8 mouse cellular contexts compared by ENCODE assay signal in the genomic region with DNA sequence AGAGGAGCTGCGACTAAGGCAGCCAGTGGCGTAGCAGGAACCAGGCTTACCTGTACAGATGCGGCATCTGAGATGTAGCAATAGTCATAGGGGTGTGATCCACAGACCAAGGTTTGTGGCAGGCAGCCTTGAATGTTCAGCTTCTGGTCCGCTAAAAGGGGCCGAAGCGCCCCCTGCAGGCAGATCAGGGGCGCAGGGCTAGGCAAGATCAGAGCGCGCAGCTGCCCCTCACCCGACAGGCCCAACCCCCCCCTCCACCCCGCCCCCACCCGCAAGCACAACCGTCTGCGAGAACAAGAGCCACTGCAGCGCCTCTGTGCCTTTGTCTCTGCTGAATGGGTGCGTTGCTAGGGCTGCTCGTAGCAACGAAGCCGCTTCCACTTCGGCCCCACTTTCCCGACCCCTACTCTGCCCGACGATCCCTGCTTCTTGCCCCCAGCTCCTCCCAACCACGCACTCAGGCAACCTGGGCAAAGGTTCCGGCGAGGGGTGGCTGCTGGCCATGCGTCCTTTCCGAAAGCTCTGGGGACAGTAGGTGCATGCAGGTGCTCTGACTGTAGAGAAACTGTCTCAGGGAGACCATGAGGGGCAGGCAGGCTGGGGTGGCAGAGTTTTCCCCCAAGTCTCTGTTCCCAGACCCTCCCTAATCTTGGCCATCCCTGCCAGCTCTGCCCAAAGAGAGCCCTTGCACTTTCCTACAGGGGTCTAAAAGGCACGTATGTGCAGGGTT. TPM values are rescaled to one million over a fixed set of nuclear protein-coding genes. Genes with fewer than 3 reads are reported as not detected.
DNase-seq lines count a peak whose midpoint lies in the region; ATAC-seq and TF ChIP-seq lines count a peak whose summit lies in the region.

No protein-coding gene starts in this region.

- no peak for ATAC-seq in G1E (ENCODE audit: extremely low read depth, insufficient number of reproducible peaks, low FRiP score, poor library complexity, severe bottlenecking)
- ATAC-seq in hindbrain, embryonic 12.5 days (ENCODE audit: low FRiP score), result peak; percentile 83
- ATAC-seq in limb, embryonic 12.5 days (ENCODE audit: insufficient number of reproducible peaks, insufficient read depth, low FRiP score, low TSS enrichment, low read depth), result peak; percentile 54; the same call in 1 of the 2 replicates

- H3K27me3 ChIP-seq in G1E (ENCODE audit: insufficient read depth, low read length), result peaks cover 82% of the 10 kb centered on the region
- peaks cover 20% of the 10 kb centered on the region for H3K27me3 ChIP-seq in hindbrain, embryonic 12.5 days
- H3K27me3 ChIP-seq in limb, embryonic 12.5 days, result peaks cover 28% of the 10 kb centered on the region

- no peaks in the 10 kb centered on the region for H3K9me3 ChIP-seq in G1E (replicated peaks)
- H3K9me3 ChIP-seq in hindbrain, embryonic 12.5 days (replicated peaks), result no peaks in the 10 kb centered on the region
- no peaks in the 10 kb centered on the region for H3K9me3 ChIP-seq in limb, embryonic 12.5 days

- H3K9ac ChIP-seq in hindbrain, embryonic 12.5 days, result peak overlapping the region; percentile 55
- H3K9ac ChIP-seq in limb, embryonic 12.5 days (replicated peaks), result peak overlapping the region; percentile 56; the same call in 1 of the 2 replicates

- H3K4me2 ChIP-seq in hindbrain, embryonic 12.5 days (replicated peaks), result peak overlapping the region; percentile 54
- peak overlapping the region; percentile 68 for H3K4me2 ChIP-seq in limb, embryonic 12.5 days

- WGBS in hindbrain, embryonic 12.5 days, result 1% methylated on average over 27 of the region's 29 CpGs
- WGBS in limb, embryonic 12.5 days, result 3% methylated on average over 29 of the region's 29 CpGs

- no peak overlapping the region for H3K4me3 ChIP-seq in G1E (ENCODE audit: low read depth, low read length)
- H3K4me3 ChIP-seq in hindbrain, embryonic 12.5 days, result peak overlapping the region; percentile 27
- H3K4me3 ChIP-seq in limb, embryonic 12.5 days (replicated peaks), result peak overlapping the region; percentile 41

- peak overlapping the region; percentile 55 for H3K27ac ChIP-seq in hindbrain, embryonic 12.5 days
- H3K27ac ChIP-seq in limb, embryonic 12.5 days, result no peak overlapping the region

- TF ChIP-seq CTCF in G1E (IDR thresholded peaks at IDR 0.05; ENCODE audit: low read depth, low read length), result peak; percentile 15; the same call in 1 of the 2 replicates

- no peaks in the 10 kb centered on the region for H3K36me3 ChIP-seq in G1E (replicated peaks)
- H3K36me3 ChIP-seq in hindbrain, embryonic 12.5 days, result no peaks in the 10 kb centered on the region
- H3K36me3 ChIP-seq in limb, embryonic 12.5 days, result no peaks in the 10 kb centered on the region

- peak; percentile 68 for DNase-seq in adrenal gland, postnatal 10 days
- no peak for DNase-seq in adrenal gland, adult 8-10 months
- no peak for DNase-seq in G1E (ENCODE audit: low spot score)
- peak; percentile 82 for DNase-seq in embryo, embryonic 9.5 days (ENCODE audit: extremely low spot score)
- peak; percentile 84 for DNase-seq in neural tube, embryonic 10.5 days (ENCODE audit: extremely low spot score, low spot score)
- peak; percentile 83 for DNase-seq in thymus, postnatal 4 days

- peaks cover 5% of the 10 kb centered on the region; the same call in 1 of the 2 replicates for H3K4me1 ChIP-seq in G1E (ENCODE audit: insufficient read depth, low read depth, low read length)
- H3K4me1 ChIP-seq in hindbrain, embryonic 12.5 days, result peaks cover 18% of the 10 kb centered on the region
- peaks cover 16% of the 10 kb centered on the region for H3K4me1 ChIP-seq in limb, embryonic 12.5 days (replicated peaks)

RNA-seq across cellular contexts. Expression of gene Nr5a1, which starts 25.4 kb away (rescaled TPM):
- 100 to 1,000 TPM; 221 to 331 TPM for total RNA-seq in adrenal gland, postnatal 10 days (2021)
- 100 to 1,000 TPM; 272 to 809 (median 569) TPM for total RNA-seq in adrenal gland, adult 8-10 months (2022)
- total RNA-seq in G1E (2014; fragmentation: Nextera tagmentation), result not detected in 2 replicates
- 0.11 and 0.12 TPM in 2 replicates for total RNA-seq in G1E (2017)
- polyA plus RNA-seq in G1E (2012), result 0.03 and 0.04 TPM in 2 replicates
- 0.08 and 0.12 TPM in 2 replicates for polyA plus RNA-seq in hindbrain, embryonic 12.5 days (2016; fragmentation: Nextera tagmentation; extraction: Ambion mirVana)
- polyA plus RNA-seq in limb, embryonic 12.5 days (2016; fragmentation: Nextera tagmentation; extraction: Ambion mirVana), result 0.12 and 0.14 TPM in 2 replicates

RNA-seq across cellular contexts. Expression of gene Psmb7, which starts 45.1 kb away (rescaled TPM):
- total RNA-seq in adrenal gland, postnatal 10 days (2021), result 100 to 1,000 TPM; 274 to 276 TPM
- total RNA-seq in adrenal gland, adult 8-10 months (2022), result 100 to 1,000 TPM; 232 to 337 (median 283) TPM
- total RNA-seq in G1E (2014; fragmentation: Nextera tagmentation) (114 and 124 TPM in 2 replicates), G1E (2017) (261 and 281 TPM in 2 replicates)
- 12.3 and 15.2 TPM in 2 replicates for polyA plus RNA-seq in G1E (2012)
- polyA plus RNA-seq in hindbrain, embryonic 12.5 days (2016; fragmentation: Nextera tagmentation; extraction: Ambion mirVana), result 267 and 272 TPM in 2 replicates
- 289 and 296 TPM in 2 replicates for polyA plus RNA-seq in limb, embryonic 12.5 days (2016; fragmentation: Nextera tagmentation; extraction: Ambion mirVana)

Comparison
In these comparisons a context has a peak if more than half of its experiments do, and no peak if none do; other contexts are left out.
1. DNase-seq: peak in adrenal gland, postnatal 10 days (single experiment), embryo, embryonic 9.5 days (single experiment), neural tube, embryonic 10.5 days (single experiment) and thymus, postnatal 4 days (single experiment); none in adrenal gland, adult 8-10 months (single experiment) and G1E (single experiment).
2. RNA of gene Nr5a1, which starts 25.4 kb away (total RNA-seq): 272 to 809 TPM in adrenal gland, adult 8-10 months and 221 to 331 TPM in adrenal gland, postnatal 10 days; 0.11 to 0.12 TPM in G1E; every median in the first group is over 100 times any median in the second.